Mouse (Mus musculus) C2C12 (cell line): Measurements from ENCODE around the gene Iqck.

ENCODE experiments used
- CEBPB ChIP-seq: IDR thresholded peaks from one replicate; pipeline ENCODE4 v1.6.1; 2011; ENCODE audit warnings: low read depth, mild to moderate bottlenecking, control low read depth, moderate library complexity
- CTCF ChIP-seq: IDR thresholded peaks from one replicate; pipeline ENCODE4 v1.5.1; 2011; ENCODE audit not compliant: control insufficient read depth, insufficient read depth, insufficient read length
- FOSL1 ChIP-seq: IDR thresholded peaks from one replicate; pipeline ENCODE4 v1.8.0; 2011; ENCODE audit warnings: mild to moderate bottlenecking, low read length; ENCODE audit not compliant: poor library complexity, insufficient read depth, severe bottlenecking
- MAX ChIP-seq: IDR thresholded peaks from one replicate; pipeline ENCODE4 v1.6.1; 2011; ENCODE audit warnings: mild to moderate bottlenecking, control low read depth
- MYOD1 ChIP-seq: IDR thresholded peaks from one replicate; pipeline ENCODE4 v1.6.1; 2011; ENCODE audit warnings: low read depth; ENCODE audit not compliant: control insufficient read depth, insufficient read length
- USF1 ChIP-seq: IDR thresholded peaks from one replicate; pipeline ENCODE4 v1.6.1; 2011; ENCODE audit warnings: low read depth, mild to moderate bottlenecking, control low read depth, moderate library complexity

DNA sequence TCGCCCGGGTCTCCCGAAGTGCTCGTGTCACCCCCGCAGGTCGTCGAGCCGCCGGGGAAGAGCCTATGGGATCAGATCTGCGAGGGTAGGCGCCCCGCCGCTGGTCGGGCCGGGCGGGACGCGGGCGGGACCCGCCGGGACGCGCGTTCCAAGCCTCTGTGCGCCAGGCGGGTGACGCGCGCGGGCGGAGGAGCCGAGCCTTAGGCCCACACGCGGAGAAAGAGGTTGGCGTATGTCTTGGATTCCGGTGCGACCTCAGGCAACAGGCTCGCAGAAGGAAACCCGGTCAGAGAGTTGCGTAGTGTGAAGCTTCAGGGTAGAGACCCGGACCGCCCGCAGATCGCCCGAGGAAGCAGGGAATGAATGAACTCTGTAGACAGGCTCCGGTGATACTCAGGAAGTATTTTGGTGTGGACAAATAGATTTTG lies 339 bp downstream of the Iqck start, which contains the start of gene Knop1:
- TF ChIP-seq CTCF: no peak
- TF ChIP-seq MAX: no peak
- no peak for TF ChIP-seq MYOD1
- no peak for TF ChIP-seq USF1
- no peak for TF ChIP-seq FOSL1
- no peak for TF ChIP-seq CEBPB
